Mouse (Mus musculus) kidney, adult 8-10 months (tissue): Measurements from ENCODE around the gene Sgf29.

Source experiments
- DNase-seq, 2 experiments: peaks; one replicate each; pipeline ENCODE4 v3.0.0; 2022

Gene Sgf29

DNA sequence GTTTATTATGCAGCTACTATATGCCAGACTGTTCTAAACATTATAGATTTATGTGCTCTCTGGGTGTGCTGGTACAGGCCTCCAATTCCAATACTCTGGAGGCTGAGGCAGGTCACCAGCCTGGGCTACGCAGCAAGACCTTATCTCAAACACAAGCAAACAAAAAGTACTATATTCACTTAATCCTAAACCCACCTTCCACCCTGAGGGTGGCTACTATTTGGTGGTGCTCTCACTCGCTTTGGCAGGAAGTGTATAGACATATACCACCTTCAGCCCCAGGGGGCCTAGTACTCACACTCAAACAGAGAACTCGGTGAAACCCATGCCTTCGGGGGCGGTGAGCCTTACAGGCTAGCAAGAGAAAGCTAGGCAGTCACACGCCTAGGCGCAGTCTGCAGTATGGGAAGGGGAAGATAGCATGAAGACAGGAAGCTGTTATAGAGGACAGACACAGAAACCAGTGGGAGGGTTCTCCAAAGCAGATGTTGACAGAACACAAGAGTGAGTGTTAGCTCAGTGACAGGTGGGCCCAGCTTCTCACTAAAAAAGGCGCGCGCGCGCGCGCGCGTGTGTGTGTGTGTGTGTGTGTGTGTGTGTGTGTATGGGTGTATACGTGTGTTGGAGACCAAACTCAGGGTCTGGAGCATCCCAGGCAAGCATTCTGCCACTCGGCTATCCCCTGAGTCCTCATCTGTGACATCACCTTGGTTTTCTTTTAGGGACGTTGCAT is 58.5 kb downstream of the Sgf29 start, which contains the start of gene Coro1a:
TSS of gene Coro1a (minus strand) at position 346 of the 733 bp plus-strand sequence.
- no peak for DNase-seq

GRCm38 (mm10) chr7:126708175-126708952 is 59.3 kb downstream of the Sgf29 start:
- no peak for DNase-seq

DNA sequence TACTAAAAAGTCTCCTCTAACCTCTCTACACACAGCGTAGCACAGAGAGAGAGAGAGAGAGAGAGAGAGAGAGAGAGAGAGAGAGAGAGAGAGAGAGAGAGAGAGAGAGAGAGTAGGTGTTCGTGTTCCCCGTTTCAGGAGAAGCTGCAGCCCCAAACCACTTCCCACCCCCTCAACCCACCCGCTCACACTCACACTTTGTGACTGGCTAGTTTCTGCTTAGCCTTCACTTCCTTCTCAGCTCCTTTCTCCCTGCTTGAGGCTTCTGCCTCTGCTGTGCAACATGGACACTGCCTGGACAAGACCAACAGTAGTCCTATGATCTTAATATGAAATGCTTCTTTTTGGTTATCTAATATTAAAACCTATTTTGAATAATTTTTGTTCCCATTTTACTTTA is 61.2 kb downstream of the Sgf29 start:
- DNase-seq: no peak

- DNase-seq: no peak
Measured at GRCm38 (mm10) chr7:126711910-126712309, 62.8 kb downstream of the Sgf29 start.

DNA sequence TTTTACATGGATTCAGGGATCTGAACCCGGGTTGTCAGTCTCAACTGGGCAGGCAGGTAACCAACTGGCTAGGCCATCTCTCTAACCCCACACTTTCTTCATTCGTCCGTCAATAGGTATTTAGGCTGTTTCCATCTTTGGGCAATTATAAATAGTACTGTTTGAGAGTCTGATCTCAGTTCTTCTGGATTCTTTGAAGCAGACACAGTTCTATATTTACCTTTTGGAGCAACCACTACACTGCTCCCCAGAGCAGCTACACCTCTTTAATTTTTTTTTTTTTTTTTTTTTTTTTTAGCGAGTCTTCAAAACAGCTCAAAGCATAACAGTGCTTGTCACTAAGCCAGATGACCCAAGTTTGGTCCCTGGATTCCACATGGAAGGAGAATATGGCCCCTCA is 66.6 kb downstream of the Sgf29 start:
- DNase-seq: no peak

DNA sequence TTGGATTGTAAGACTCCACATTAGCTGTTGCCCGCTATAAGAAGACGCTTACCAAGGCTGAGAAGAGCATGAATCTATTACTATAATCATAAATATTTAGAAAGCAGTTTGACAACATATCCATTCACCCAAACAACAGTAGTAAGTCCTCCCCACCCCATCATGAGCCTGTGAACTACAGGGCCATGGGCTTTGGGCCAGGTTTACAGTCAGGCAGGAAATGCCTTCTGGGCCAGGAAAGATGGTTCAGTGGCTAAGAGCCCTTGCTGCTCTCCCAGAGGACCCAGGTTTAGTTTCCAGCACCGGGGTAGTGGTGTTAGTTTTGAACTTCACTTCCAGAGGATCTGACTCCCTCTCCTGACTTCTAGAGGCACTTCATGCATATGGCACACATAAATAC is 68.5 kb downstream of the Sgf29 start:
- no peak for DNase-seq

GRCm38 (mm10) chr7:126718787-126719337 is 69.8 kb downstream of the Sgf29 start:
- DNase-seq: no peak

GRCm38 (mm10) chr7:126721635-126722034 is 72.5 kb downstream of the Sgf29 start:
- no peak for DNase-seq
